Mouse (Mus musculus) embryo, embryonic 10.5 days (tissue): ENCODE results near the gene Zfp114.
A peak's percentile ranks its signal among the peaks of the same experiment; 100 is the strongest.

ENCODE experiments used
- DNase-seq: peaks from one replicate; pipeline ENCODE4 v3.0.0-alpha.2; 2015; ENCODE audit warnings: low spot score

Zfp114 gene

GRCm38 (mm10) chr7:24174618-24175336, at the start of gene Zfp114:
Zfp114 (plus strand) TSS chr7:24175060.
- DNase-seq, result peak; percentile 90

DNA sequence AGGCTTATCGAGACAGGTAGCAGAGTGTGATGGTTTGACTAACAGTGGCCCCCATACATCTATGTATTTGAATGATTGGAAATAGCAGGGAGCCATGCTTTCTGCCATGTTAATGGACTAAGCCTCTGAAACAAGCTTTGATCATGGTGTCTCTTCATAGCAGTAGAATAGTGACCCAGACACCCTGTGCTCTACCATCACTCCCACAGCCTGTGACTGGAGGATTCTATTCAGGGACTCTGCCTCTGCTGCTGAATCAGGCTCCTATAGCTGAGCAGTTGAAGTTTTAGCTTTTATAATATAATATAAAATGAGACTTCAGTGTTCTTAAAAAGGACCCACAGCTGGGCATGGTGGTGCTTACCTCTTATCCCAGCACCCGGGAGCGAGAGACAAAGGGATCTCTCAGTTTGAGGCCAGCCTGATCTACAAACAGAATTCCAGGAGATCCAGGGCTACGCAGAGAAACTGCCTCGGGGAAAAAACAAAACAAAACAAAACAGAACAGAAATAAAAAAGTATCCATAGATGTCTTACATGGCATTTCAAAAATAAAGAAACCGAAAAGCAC, 41.4 kb upstream of the Zfp114 start:
- no peak for DNase-seq

- peak; percentile 93 for DNase-seq
Measured at GRCm38 (mm10) chr7:24133996-24134828, 40.6 kb upstream of the Zfp114 start, which contains the start of gene Zfp235. Zfp235 (plus strand) TSS chr7:24134169.

DNA sequence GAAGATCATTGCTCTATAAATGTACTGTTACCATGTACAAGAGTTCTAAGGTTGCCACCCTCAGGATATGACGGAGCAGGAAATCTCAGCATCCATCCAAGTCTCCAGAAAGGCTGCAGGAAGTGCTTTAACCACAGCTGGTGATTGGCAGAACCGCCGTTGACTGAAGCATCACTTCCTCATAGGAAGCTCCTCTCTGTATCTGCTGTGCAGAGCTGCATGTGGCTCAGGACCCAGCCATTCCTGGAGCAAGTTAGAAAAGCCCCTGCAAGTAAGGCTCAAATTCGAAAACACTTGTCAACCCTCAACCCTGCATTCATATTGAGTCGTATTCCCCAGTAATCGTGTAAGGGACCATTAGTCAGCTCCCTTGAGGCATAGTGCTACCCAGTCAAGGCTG, 32.3 kb upstream of the Zfp114 start:
- no peak for DNase-seq

- peak; percentile 38 for DNase-seq
Measured at GRCm38 (mm10) chr7:24153272-24153671, 21.6 kb upstream of the Zfp114 start.

GRCm38 (mm10) chr7:24172191-24172590, 2.7 kb upstream of the Zfp114 start:
- DNase-seq, result no peak

DNA sequence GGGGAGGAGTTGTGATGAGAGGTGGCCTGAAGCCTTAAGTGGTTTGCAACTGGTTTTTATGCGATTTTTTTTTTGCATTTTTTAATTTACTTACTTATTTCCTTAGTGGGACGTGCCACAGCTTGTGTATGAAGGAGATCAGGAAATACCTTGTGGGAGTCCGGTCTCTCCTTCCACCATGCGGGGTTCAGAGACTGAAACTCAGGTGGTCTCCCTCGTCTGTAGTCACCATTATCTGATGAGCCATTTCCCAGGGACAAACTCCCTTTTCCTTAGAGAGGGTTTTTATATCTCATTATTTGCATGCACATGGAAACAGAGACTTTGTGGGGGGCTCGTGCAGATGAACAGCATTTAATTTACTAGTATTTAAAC, 464 bp downstream of the Zfp114 start:
- DNase-seq, result no peak

- no peak for DNase-seq
Measured at GRCm38 (mm10) chr7:24187611-24188010, 12.8 kb downstream of the Zfp114 start.

GRCm38 (mm10) chr7:24188901-24189570, 14.2 kb downstream of the Zfp114 start:
- no peak for DNase-seq

DNA sequence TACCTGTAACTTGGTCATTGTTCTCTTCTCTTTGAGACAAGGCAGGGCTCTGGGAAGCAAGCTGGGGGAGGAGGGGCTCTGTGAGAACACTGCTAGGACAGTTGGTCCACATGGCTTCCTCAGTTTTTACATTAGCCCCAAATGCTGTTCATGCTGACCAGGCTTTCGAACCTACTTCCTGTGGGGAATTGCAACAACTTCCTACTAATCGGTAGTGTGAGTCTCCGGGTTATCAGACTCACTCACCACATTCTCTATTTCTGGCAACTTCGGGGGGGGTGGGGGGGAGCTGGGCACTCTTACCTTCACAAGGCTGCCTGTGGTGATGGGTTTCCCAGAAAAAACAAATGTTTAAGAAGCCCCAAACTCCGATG, 14.7 kb downstream of the Zfp114 start:
- no peak for DNase-seq

DNA sequence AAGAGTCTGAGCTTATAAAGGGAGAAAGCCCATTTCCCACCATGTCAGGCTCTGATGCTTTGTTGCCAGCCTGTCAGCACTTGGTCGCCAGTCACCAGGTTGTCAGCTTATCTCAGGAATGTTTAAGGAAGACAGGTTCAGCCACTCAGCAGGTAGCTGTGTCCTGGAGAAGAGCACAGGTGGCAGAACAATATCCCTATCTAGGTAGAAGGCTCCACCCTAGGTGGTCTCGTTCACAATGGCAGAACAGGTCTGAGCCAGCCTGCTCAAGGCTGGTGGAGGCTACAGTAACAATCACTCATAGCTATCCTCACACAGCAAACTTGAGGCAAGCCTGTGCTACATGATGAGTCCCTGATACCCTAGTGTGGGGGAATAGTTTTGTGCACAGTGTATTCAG, 16.5 kb downstream of the Zfp114 start:
- DNase-seq, result no peak

DNA sequence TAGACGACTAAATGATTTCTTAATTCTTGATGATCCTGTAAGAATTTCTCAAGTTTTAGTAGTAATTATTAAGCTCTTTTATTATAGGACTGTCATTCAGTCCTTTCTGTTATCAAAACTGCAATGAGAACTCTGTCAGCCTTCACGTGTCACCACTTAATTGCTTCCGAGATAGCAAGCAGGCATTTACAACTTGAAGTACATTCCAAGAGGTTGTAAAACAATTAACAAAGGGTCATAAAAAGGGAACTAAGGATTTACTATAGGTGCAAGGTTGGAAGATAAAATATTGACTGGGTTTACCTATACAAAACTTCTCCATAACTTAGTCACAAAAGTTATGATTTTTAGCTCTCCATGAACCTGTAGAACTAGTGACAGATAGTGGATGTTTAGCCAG, 18.3 kb downstream of the Zfp114 start:
- DNase-seq, result no peak

- no peak for DNase-seq
Measured at GRCm38 (mm10) chr7:24196961-24197360, 22.1 kb downstream of the Zfp114 start.

GRCm38 (mm10) chr7:24207488-24208261, 32.8 kb downstream of the Zfp114 start:
- peak; percentile 90 for DNase-seq

DNA sequence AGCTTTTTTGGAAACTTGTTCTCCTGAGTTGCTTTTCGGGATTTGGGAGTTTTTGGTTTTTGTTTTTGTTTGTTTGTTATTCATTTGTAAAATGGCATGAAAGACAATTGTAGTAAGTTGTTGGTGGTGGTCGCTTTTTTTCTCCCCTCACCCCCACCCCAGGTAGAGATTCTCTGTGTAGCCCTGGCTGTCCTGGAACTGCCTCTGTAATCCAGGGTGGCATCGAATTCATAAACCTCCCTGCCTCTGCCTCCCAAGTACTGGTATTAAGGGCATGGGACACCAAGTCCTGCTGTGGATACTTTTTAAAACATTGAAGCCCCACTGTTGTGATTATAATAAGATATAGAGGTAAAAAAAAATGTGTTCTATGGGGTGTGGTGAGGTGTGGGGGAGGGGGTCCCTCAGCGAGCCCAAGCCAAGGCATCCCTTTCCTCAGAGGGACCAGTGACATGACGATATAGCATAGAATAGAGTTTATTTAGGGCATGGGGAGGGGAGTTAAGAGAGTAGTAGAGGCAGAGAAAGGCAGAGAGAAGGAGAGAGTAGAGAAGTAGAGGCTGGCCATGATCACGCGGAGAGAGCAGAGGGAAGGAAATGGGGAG, 33.5 kb downstream of the Zfp114 start:
- DNase-seq, result no peak

GRCm38 (mm10) chr7:24210296-24210695, 35.4 kb downstream of the Zfp114 start:
- no peak for DNase-seq

GRCm38 (mm10) chr7:24211343-24211742, 36.5 kb downstream of the Zfp114 start, which contains the start of gene Zfp111:
Zfp111 (minus strand) TSS chr7:24211443.
- no peak for DNase-seq
